Mouse (Mus musculus): ENCODE results near the gene Phf23. TPM values are rescaled to one million over a fixed set of nuclear protein-coding genes. Genes with fewer than 3 reads are reported as not detected.

Phf23 gene
- polyA plus RNA-seq, 1 experiment from 2014 or later = 122 TPM

GRCm38 (mm10) chr11:70030651-70031320, 35.2 kb downstream of the Phf23 start:
- 95% methylated on average over 26 of the region's 28 CpGs for WGBS (ENCODE audit: missing documents)
- Histone ChIP-seq H3K79me2 (ENCODE audit: inconsistent target) (no peaks in the 10 kb centered on the region), H3K4me3 (ENCODE audit: inconsistent target) (no peak overlapping the region), H3K27ac (no peak overlapping the region), H3K36me3 (ENCODE audit: inconsistent target) (peaks cover 7% of the 10 kb centered on the region; the same call in 1 of the 2 replicates)

- peaks cover 7% of the 10 kb centered on the region; the same call in 1 of the 2 replicates for H3K36me3 ChIP-seq (ENCODE audit: inconsistent target)
- no peak overlapping the region for H3K27ac ChIP-seq
- H3K4me3 ChIP-seq (ENCODE audit: inconsistent target) = no peak overlapping the region
- H3K79me2 ChIP-seq (ENCODE audit: inconsistent target) = no peaks in the 10 kb centered on the region
- WGBS (ENCODE audit: missing documents) = 94% methylated on average over 11 of the region's 11 CpGs
These were observed 35.7 kb downstream of the Phf23 start for GRCm38 (mm10) chr11:70031321-70031670.

- no peak overlapping the region for H3K27ac ChIP-seq
- WGBS (ENCODE audit: missing documents) = 61% methylated on average over 7 of the region's 7 CpGs
- no peak overlapping the region for H3K4me3 ChIP-seq (ENCODE audit: inconsistent target)
- no peaks in the 10 kb centered on the region for H3K36me3 ChIP-seq (ENCODE audit: inconsistent target)
- no peaks in the 10 kb centered on the region for H3K79me2 ChIP-seq (ENCODE audit: inconsistent target)
These were observed 42.6 kb downstream of the Phf23 start for GRCm38 (mm10) chr11:70038174-70038573.

GRCm38 (mm10) chr11:70039631-70040030, 44.1 kb downstream of the Phf23 start:
- Histone ChIP-seq H3K36me3 (ENCODE audit: inconsistent target) (no peaks in the 10 kb centered on the region), H3K27ac (no peak overlapping the region), H3K4me3 (ENCODE audit: inconsistent target) (no peak overlapping the region), H3K79me2 (ENCODE audit: inconsistent target) (no peaks in the 10 kb centered on the region)
- 91% methylated on average over 10 of the region's 10 CpGs for WGBS (ENCODE audit: missing documents)

- 78% methylated on average over 7 of the region's 7 CpGs for WGBS (ENCODE audit: missing documents)
- no peak overlapping the region for H3K27ac ChIP-seq
- no peak overlapping the region for H3K4me3 ChIP-seq (ENCODE audit: inconsistent target)
- no peaks in the 10 kb centered on the region for H3K79me2 ChIP-seq (ENCODE audit: inconsistent target)
- H3K36me3 ChIP-seq (ENCODE audit: inconsistent target) = no peaks in the 10 kb centered on the region
These were observed 44.6 kb downstream of the Phf23 start for GRCm38 (mm10) chr11:70040184-70040583.

- Histone ChIP-seq H3K27ac (no peak overlapping the region), H3K79me2 (ENCODE audit: inconsistent target) (no peaks in the 10 kb centered on the region), H3K36me3 (ENCODE audit: inconsistent target) (no peaks in the 10 kb centered on the region), H3K4me3 (ENCODE audit: inconsistent target) (no peak overlapping the region)
- WGBS (ENCODE audit: missing documents) = 95% methylated on average over 19 of the region's 23 CpGs
These were observed 46.9 kb downstream of the Phf23 start for GRCm38 (mm10) chr11:70042309-70043085.

GRCm38 (mm10) chr11:70043665-70044064, 48.1 kb downstream of the Phf23 start:
- Histone ChIP-seq H3K79me2 (ENCODE audit: inconsistent target) (no peaks in the 10 kb centered on the region), H3K4me3 (ENCODE audit: inconsistent target) (no peak overlapping the region), H3K36me3 (ENCODE audit: inconsistent target) (no peaks in the 10 kb centered on the region), H3K27ac (no peak overlapping the region)
- WGBS (ENCODE audit: missing documents) = 98% methylated on average over 7 of the region's 7 CpGs

GRCm38 (mm10) chr11:70045435-70045834, 49.9 kb downstream of the Phf23 start:
- no peak overlapping the region for H3K27ac ChIP-seq
- no peak overlapping the region for H3K4me3 ChIP-seq (ENCODE audit: inconsistent target)
- H3K36me3 ChIP-seq (ENCODE audit: inconsistent target) = no peaks in the 10 kb centered on the region
- H3K79me2 ChIP-seq (ENCODE audit: inconsistent target) = no peaks in the 10 kb centered on the region
- 81% methylated on average over 9 of the region's 9 CpGs for WGBS (ENCODE audit: missing documents)

- Histone ChIP-seq H3K36me3 (ENCODE audit: inconsistent target) (no peaks in the 10 kb centered on the region), H3K27ac (no peak overlapping the region), H3K79me2 (ENCODE audit: inconsistent target) (no peaks in the 10 kb centered on the region), H3K4me3 (ENCODE audit: inconsistent target) (no peak overlapping the region)
- WGBS (ENCODE audit: missing documents) = 70% methylated on average over 6 of the region's 6 CpGs
These were observed 53.8 kb downstream of the Phf23 start for GRCm38 (mm10) chr11:70049366-70049765.

Other genes with a start within 250 kb of the Phf23 start
- 63.4 to 133 TPM (median 79.6 TPM) in 3 replicates for gene Polr2a, start 237.1 kb upstream of the Phf23 start, polyA plus RNA-seq (2018)
- gene Slc35g3, start 233.8 kb upstream of the Phf23 start, polyA plus RNA-seq (2018) = not detected in 3 replicates
- 11.6 to 17.8 TPM (median 12.0 TPM) in 3 replicates for gene Zbtb4, start 229.9 kb upstream of the Phf23 start, polyA plus RNA-seq (2018)
- gene Chrnb1, start 199.8 kb upstream of the Phf23 start, polyA plus RNA-seq (2018) = not detected in 3 replicates
- gene Fgf11, start 193.9 kb upstream of the Phf23 start, polyA plus RNA-seq (2018) = 0.69 to 2.7 TPM (median 2.3 TPM) in 3 replicates
- not detected in 3 replicates for gene Tmem102, start 190.2 kb upstream of the Phf23 start, polyA plus RNA-seq (2018)
- gene Gm39566, start 180.5 kb upstream of the Phf23 start, polyA plus RNA-seq (2018) = not detected in 3 replicates
- not detected in 3 replicates for gene Spem2, start 177.3 kb upstream of the Phf23 start, polyA plus RNA-seq (2018)
- not detected in 3 replicates for gene Spem1, start 173.6 kb upstream of the Phf23 start, polyA plus RNA-seq (2018)
- gene Nlgn2, start 158.0 kb upstream of the Phf23 start, polyA plus RNA-seq (2018) = 0.80 to 2.1 TPM (median 1.0 TPM) in 3 replicates
- 71.2 to 302 TPM (median 269 TPM) in 3 replicates for gene Tmem256, start 157.3 kb upstream of the Phf23 start, polyA plus RNA-seq (2018)
- gene Plscr3, start 149.4 kb upstream of the Phf23 start, polyA plus RNA-seq (2018) = 23.8 to 38.1 TPM (median 36.6 TPM) in 3 replicates
- not detected in 3 replicates for gene Tnk1, start 137.0 kb upstream of the Phf23 start, polyA plus RNA-seq (2018)
- gene Tmem95, start 117.8 kb upstream of the Phf23 start, polyA plus RNA-seq (2018) = not detected in 3 replicates
- gene Kctd11, start 114.4 kb upstream of the Phf23 start, polyA plus RNA-seq (2018) = 4.3 to 5.6 TPM (median 5.5 TPM) in 3 replicates
- gene Acap1, start 100.2 kb upstream of the Phf23 start, polyA plus RNA-seq (2018) = 0.54 to 0.68 TPM (median 0.62 TPM) in 3 replicates
- not detected in 3 replicates for gene 2810408A11Rik, start 94.8 kb upstream of the Phf23 start, polyA plus RNA-seq (2018)
- 14.9 to 19.2 TPM (median 15.6 TPM) in 3 replicates for gene Neurl4, start 94.7 kb upstream of the Phf23 start, polyA plus RNA-seq (2018)
- 48.3 to 74.1 TPM (median 49.3 TPM) in 3 replicates for gene Gps2, start 81.9 kb upstream of the Phf23 start, polyA plus RNA-seq (2018)
- gene Eif5a, start 73.8 kb upstream of the Phf23 start, polyA plus RNA-seq (2018) = 339 to 874 TPM (median 348 TPM) in 3 replicates
- gene Ybx2, start 60.0 kb upstream of the Phf23 start, polyA plus RNA-seq (2018) = not detected in 3 replicates
- gene Slc2a4, start 47.6 kb upstream of the Phf23 start, polyA plus RNA-seq (2018) = 0.13 to 0.50 TPM in 2 of 3 replicates, not detected in the other
- gene Cldn7, start 31.0 kb upstream of the Phf23 start, polyA plus RNA-seq (2018) = not detected in 3 replicates
- gene Ctdnep1, start 14.6 kb upstream of the Phf23 start, polyA plus RNA-seq (2018) = 102 to 235 TPM (median 115 TPM) in 3 replicates
- gene Elp5, start 13.3 kb upstream of the Phf23 start, polyA plus RNA-seq (2018) = 29.9 to 51.5 TPM (median 43.1 TPM) in 3 replicates
- gene Gabarap, start 4.6 kb upstream of the Phf23 start, polyA plus RNA-seq (2018) = 791 to 1,264 TPM (median 1,032 TPM) in 3 replicates
- gene Dvl2, start 4.8 kb downstream of the Phf23 start, polyA plus RNA-seq (2018) = 10.8 to 21.7 TPM (median 11.8 TPM) in 3 replicates
- 31.8 to 39.7 TPM (median 37.2 TPM) in 3 replicates for gene Acadvl, start 19.6 kb downstream of the Phf23 start, polyA plus RNA-seq (2018)
- gene Dlg4, start 21.2 kb downstream of the Phf23 start, polyA plus RNA-seq (2018) = 4.4 to 6.6 TPM (median 4.6 TPM) in 3 replicates
- gene Asgr1, start 58.3 kb downstream of the Phf23 start, polyA plus RNA-seq (2018) = not detected in 3 replicates
- gene Asgr2, start 96.9 kb downstream of the Phf23 start, polyA plus RNA-seq (2018) = 1.5 to 3.4 TPM in 2 of 3 replicates, not detected in the other
- gene Mgl2, start 134.6 kb downstream of the Phf23 start, polyA plus RNA-seq (2018) = 1.6 to 5.1 TPM (median 3.1 TPM) in 3 replicates
- 10.4 to 103 TPM (median 37.8 TPM) in 3 replicates for gene Clec10a, start 160.4 kb downstream of the Phf23 start, polyA plus RNA-seq (2018)
- not detected in 3 replicates for gene Slc16a11, start 217.0 kb downstream of the Phf23 start, polyA plus RNA-seq (2018)
- gene Slc16a13, start 225.3 kb downstream of the Phf23 start, polyA plus RNA-seq (2018) = 7.4 to 12.5 TPM (median 10.7 TPM) in 3 replicates
- 0.14 TPM in 1 of 3 replicates, not detected in the others for gene Bcl6b, start 234.0 kb downstream of the Phf23 start, polyA plus RNA-seq (2018)
- gene 0610010K14Rik, start 242.1 kb downstream of the Phf23 start, polyA plus RNA-seq (2018) = 55.0 to 61.6 TPM (median 59.2 TPM) in 3 replicates
- 2.6 to 6.0 TPM (median 4.8 TPM) in 3 replicates for gene Gm21988, start 244.1 kb downstream of the Phf23 start, polyA plus RNA-seq (2018)
- 534 to 573 TPM (median 562 TPM) in 3 replicates for gene Rnasek, start 244.1 kb downstream of the Phf23 start, polyA plus RNA-seq (2018)